Mouse (Mus musculus): ENCODE data around the gene Ppm1b. TPM values are rescaled to one million over a fixed set of nuclear protein-coding genes. Genes with fewer than 3 reads are reported as not detected.

Gene Ppm1b
- polyA plus RNA-seq, 1 experiment from 2014 or later, result 105 TPM

GRCm38 (mm10) chr17:84940017-84940731 is 16.4 kb upstream of the Ppm1b start:
- Histone ChIP-seq H3K9me3 (no peaks in the 10 kb centered on the region), H3K4me3 (no peak overlapping the region), H3K27ac (replicated peaks) (no peak overlapping the region), H3K9ac (replicated peaks) (no peak overlapping the region), H3K4me2 (replicated peaks) (no peak overlapping the region), H3K4me1 (no peaks in the 10 kb centered on the region), H3K36me3 (no peaks in the 10 kb centered on the region), H3K27me3 (no peaks in the 10 kb centered on the region)
- WGBS, result 87% methylated on average over 9 of the region's 9 CpGs
- ATAC-seq (replicated peaks), result no peak

- no peak overlapping the region for H3K9ac ChIP-seq (replicated peaks)
- no peaks in the 10 kb centered on the region for H3K4me1 ChIP-seq
- no peaks in the 10 kb centered on the region for H3K9me3 ChIP-seq
- WGBS, result 87% methylated on average over 13 of the region's 13 CpGs
- ATAC-seq (replicated peaks), result no peak
- H3K36me3 ChIP-seq, result no peaks in the 10 kb centered on the region
- H3K27me3 ChIP-seq, result no peaks in the 10 kb centered on the region
- H3K4me3 ChIP-seq, result no peak overlapping the region
- H3K4me2 ChIP-seq (replicated peaks), result no peak overlapping the region
- no peak overlapping the region for H3K27ac ChIP-seq (replicated peaks)
Observed at GRCm38 (mm10) chr17:84941291-84941868, 15.2 kb upstream of the Ppm1b start.

- Histone ChIP-seq H3K9ac (replicated peaks) (no peak overlapping the region), H3K4me3 (no peak overlapping the region), H3K36me3 (no peaks in the 10 kb centered on the region), H3K4me1 (no peaks in the 10 kb centered on the region), H3K4me2 (replicated peaks) (no peak overlapping the region), H3K27me3 (no peaks in the 10 kb centered on the region), H3K27ac (replicated peaks) (no peak overlapping the region), H3K9me3 (no peaks in the 10 kb centered on the region)
- no peak for ATAC-seq (replicated peaks)
- WGBS, result 94% methylated on average over 10 of the region's 10 CpGs
Observed at GRCm38 (mm10) chr17:84942358-84943032, 14.0 kb upstream of the Ppm1b start.

- 67% methylated on average over 2 of the region's 2 CpGs for WGBS
- Histone ChIP-seq H3K9ac (replicated peaks) (no peak overlapping the region), H3K27me3 (no peaks in the 10 kb centered on the region), H3K4me2 (replicated peaks) (no peak overlapping the region), H3K4me1 (no peaks in the 10 kb centered on the region), H3K4me3 (no peak overlapping the region), H3K36me3 (no peaks in the 10 kb centered on the region), H3K9me3 (no peaks in the 10 kb centered on the region), H3K27ac (replicated peaks) (no peak overlapping the region)
- ATAC-seq (replicated peaks), result no peak
Observed at GRCm38 (mm10) chr17:84943033-84943393, 13.5 kb upstream of the Ppm1b start.

- H3K27ac ChIP-seq (replicated peaks), result no peak overlapping the region
- no peaks in the 10 kb centered on the region for H3K36me3 ChIP-seq
- no peak overlapping the region for H3K4me2 ChIP-seq (replicated peaks)
- H3K4me3 ChIP-seq, result no peak overlapping the region
- ATAC-seq (replicated peaks), result no peak
- no peak overlapping the region for H3K9ac ChIP-seq (replicated peaks)
- H3K4me1 ChIP-seq, result no peaks in the 10 kb centered on the region
- no peaks in the 10 kb centered on the region for H3K9me3 ChIP-seq
- 88% methylated on average over 6 of the region's 6 CpGs for WGBS
- H3K27me3 ChIP-seq, result no peaks in the 10 kb centered on the region
Observed at GRCm38 (mm10) chr17:84944348-84944747, 12.2 kb upstream of the Ppm1b start.

GRCm38 (mm10) chr17:84952521-84952920 is 4.0 kb upstream of the Ppm1b start:
- WGBS, result 96% methylated on average over 5 of the region's 5 CpGs
- Histone ChIP-seq H3K9ac (replicated peaks) (no peak overlapping the region), H3K9me3 (no peaks in the 10 kb centered on the region), H3K4me2 (replicated peaks) (no peak overlapping the region), H3K27ac (replicated peaks) (no peak overlapping the region), H3K27me3 (no peaks in the 10 kb centered on the region), H3K4me3 (no peak overlapping the region), H3K4me1 (peaks cover 7% of the 10 kb centered on the region; the same call in 1 of the 2 replicates), H3K36me3 (no peaks in the 10 kb centered on the region)
- no peak for ATAC-seq (replicated peaks)

GRCm38 (mm10) chr17:84953776-84954175 is 2.8 kb upstream of the Ppm1b start:
- no peak overlapping the region for H3K9ac ChIP-seq (replicated peaks)
- H3K27me3 ChIP-seq, result no peaks in the 10 kb centered on the region
- H3K4me3 ChIP-seq, result no peak overlapping the region
- 87% methylated on average over 5 of the region's 5 CpGs for WGBS
- no peak for ATAC-seq (replicated peaks)
- no peaks in the 10 kb centered on the region for H3K36me3 ChIP-seq
- H3K9me3 ChIP-seq, result no peaks in the 10 kb centered on the region
- peaks cover 7% of the 10 kb centered on the region; the same call in 1 of the 2 replicates for H3K4me1 ChIP-seq
- H3K27ac ChIP-seq (replicated peaks), result no peak overlapping the region
- no peak overlapping the region for H3K4me2 ChIP-seq (replicated peaks)

GRCm38 (mm10) chr17:84954881-84955280 is 1.7 kb upstream of the Ppm1b start:
- no peak for ATAC-seq (replicated peaks)
- Histone ChIP-seq H3K9me3 (no peaks in the 10 kb centered on the region), H3K27me3 (no peaks in the 10 kb centered on the region), H3K4me3 (no peak overlapping the region), H3K36me3 (no peaks in the 10 kb centered on the region), H3K27ac (replicated peaks) (no peak overlapping the region), H3K9ac (replicated peaks) (no peak overlapping the region), H3K4me2 (replicated peaks) (no peak overlapping the region), H3K4me1 (peaks cover 17% of the 10 kb centered on the region)
- WGBS, result 91% methylated on average over 5 of the region's 5 CpGs

- peak; percentile 91 for ATAC-seq (replicated peaks)
- Histone ChIP-seq H3K4me3 (peak overlapping the region; percentile 81), H3K4me2 (replicated peaks) (peak overlapping the region; percentile 54), H3K27me3 (no peaks in the 10 kb centered on the region), H3K9ac (replicated peaks) (peak overlapping the region; percentile 49), H3K27ac (replicated peaks) (peak overlapping the region; percentile 93), H3K36me3 (no peaks in the 10 kb centered on the region), H3K4me1 (peaks cover 32% of the 10 kb centered on the region), H3K9me3 (no peaks in the 10 kb centered on the region)
- WGBS, result under 1% methylated on average over 24 of the region's 24 CpGs
Observed at GRCm38 (mm10) chr17:84956931-84957486, 468 bp downstream of the Ppm1b start.

- Histone ChIP-seq H3K36me3 (no peaks in the 10 kb centered on the region), H3K4me3 (peak overlapping the region; percentile 81), H3K9me3 (no peaks in the 10 kb centered on the region), H3K4me1 (peaks cover 32% of the 10 kb centered on the region), H3K27me3 (no peaks in the 10 kb centered on the region), H3K9ac (replicated peaks) (peak overlapping the region; percentile 95), H3K4me2 (replicated peaks) (peak overlapping the region; percentile 63), H3K27ac (replicated peaks) (peak overlapping the region; percentile 96)
- peak; percentile 97 for ATAC-seq (replicated peaks)
- WGBS, result under 1% methylated on average over 52 of the region's 55 CpGs
Observed at GRCm38 (mm10) chr17:84957487-84958259, 1.1 kb downstream of the Ppm1b start.

GRCm38 (mm10) chr17:84958411-84958911 is 1.9 kb downstream of the Ppm1b start:
- no peak for ATAC-seq (replicated peaks)

More at GRCm38 (mm10) chr17:84958411-84958911, 1.9 kb downstream of the Ppm1b start:
- Histone ChIP-seq H3K4me2 (replicated peaks) (peak overlapping the region; percentile 63), H3K27ac (replicated peaks) (peak overlapping the region; percentile 96), H3K27me3 (no peaks in the 10 kb centered on the region), H3K4me1 (peaks cover 32% of the 10 kb centered on the region), H3K9ac (replicated peaks) (peak overlapping the region; percentile 95), H3K4me3 (peak overlapping the region; percentile 81), H3K9me3 (no peaks in the 10 kb centered on the region), H3K36me3 (no peaks in the 10 kb centered on the region)
- WGBS, result under 1% methylated on average over 49 of the region's 52 CpGs
